Mouse (Mus musculus) embryo, embryonic 10.5 days (tissue): Measurements from ENCODE around the gene Rnf5.

Experiments
- DNase-seq: peaks from one replicate; pipeline ENCODE4 v3.0.0-alpha.2; 2015; ENCODE audit warnings: low spot score

Rnf5 gene

DNA sequence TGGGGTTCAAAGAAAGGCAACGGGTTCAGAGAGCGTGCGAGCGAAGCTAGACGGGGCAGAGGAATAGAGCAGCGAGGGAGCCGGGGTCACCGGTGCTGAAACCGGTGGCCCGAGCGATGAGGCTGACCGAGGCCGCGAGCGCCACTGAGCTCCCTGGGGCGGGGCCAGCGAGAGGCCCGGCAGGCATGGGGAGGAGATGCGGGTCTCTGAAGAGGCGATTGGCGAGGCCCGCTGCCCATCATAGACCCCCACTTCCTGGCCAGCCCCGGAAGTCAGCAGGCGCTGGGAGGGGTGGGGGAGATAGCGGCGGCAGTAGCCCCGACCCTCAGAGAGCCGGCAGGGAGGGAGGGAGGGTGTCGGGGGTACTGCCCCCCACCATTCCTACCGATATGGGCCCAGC, 2.1 kb upstream of the Rnf5 start:
- peak; percentile 96 for DNase-seq

DNA sequence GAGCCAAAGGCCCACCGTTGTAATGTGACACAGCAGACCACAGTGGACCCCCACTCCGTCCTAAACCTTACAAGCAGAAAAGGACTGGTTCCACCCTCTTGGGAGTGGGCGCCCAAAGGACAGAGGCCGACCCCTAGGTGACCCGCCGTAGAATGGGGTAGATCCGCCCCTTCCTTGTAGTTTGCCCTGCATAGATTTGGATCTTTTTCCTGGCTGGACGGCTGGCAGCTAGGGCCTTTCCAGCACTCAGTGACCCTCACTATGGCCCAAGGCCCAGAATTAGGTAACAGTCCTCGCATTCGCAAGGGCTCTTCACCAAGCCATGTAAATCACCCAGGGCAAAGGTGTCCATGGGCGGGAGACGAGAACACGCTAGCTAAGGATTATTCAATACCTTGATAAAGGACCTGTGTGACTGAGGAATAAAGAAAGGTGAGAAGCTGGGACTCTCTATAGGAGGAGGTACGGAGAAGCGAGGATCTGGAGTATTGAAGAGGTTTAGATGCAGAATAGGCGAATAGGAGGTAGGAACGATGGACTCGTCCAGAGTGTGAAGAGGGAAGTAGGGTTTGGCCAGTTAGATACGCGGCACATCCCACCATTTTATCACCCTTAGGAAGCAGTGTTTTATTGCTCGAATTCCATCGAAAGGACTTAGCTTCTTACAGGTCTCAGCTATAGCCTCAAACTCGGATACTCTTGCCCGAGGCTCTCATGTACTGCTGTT, 1.2 kb upstream of the Rnf5 start:
- no peak for DNase-seq

DNA sequence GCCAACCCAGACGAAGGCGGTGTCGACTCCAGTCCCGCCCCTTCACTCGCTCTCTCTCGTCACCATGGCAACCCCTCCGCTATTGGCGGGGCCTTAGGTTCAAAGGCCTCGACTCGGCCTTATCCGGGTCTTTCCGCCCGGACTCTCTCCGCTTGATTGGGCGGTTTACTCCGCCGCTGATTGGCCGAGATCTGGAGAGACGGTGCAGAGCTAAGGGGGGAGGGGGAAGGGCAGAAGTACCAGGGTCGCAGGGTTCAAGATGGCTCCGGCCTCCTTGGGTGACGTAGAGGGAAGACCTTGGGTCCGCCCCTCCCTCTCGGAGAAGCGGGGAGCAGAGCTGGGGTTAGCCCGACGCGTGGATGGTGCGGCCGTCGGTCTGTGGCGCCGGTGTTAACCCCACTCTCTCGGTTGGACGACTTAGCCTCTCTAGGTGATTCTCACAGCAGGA, 595 bp upstream of the Rnf5 start, which contains the start of gene Agpat1:
TSS of gene Agpat1 (plus strand) at position 202 of the 448 bp plus-strand sequence.
- peak; percentile 100 for DNase-seq

DNA sequence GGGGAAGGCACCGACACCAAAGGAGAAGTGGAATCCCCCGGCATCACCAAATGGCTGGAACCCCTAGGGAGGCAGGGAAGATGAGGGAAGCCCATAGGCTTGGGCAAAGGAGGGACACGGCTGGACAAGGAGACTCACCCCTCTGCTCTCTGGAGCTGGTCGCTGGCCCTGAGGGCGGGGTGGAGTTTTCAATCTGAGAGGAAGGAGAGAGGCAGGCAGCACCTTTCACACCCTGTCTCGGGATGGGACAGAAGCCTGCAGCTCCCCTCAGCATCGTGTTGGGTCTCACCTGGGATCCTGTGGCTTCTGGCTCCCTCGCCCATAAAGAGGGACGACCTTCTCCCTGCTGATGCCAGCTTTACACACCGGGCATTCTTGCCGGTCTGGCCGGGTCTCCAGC, 1.7 kb downstream of the Rnf5 start:
- DNase-seq, result no peak

DNA sequence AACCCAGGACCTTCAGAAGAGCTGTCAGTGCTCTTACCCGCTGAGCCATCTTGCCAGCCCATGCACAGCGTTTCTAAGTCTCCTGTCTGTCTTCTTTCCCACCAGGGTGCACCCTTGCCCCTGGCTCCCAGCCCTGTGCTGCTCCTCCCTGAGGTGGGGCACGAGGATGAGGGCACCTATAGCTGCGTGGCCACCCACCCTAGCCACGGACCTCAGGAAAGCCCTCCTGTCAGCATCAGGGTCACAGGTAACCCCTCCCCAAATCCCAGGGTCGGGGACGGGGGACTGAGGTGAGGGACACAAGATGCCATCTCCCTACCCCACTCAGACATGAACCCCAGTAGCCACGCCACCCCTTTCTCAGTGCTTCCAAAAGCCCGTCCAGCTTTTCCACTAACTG, 3.6 kb downstream of the Rnf5 start:
- DNase-seq, result no peak

DNA sequence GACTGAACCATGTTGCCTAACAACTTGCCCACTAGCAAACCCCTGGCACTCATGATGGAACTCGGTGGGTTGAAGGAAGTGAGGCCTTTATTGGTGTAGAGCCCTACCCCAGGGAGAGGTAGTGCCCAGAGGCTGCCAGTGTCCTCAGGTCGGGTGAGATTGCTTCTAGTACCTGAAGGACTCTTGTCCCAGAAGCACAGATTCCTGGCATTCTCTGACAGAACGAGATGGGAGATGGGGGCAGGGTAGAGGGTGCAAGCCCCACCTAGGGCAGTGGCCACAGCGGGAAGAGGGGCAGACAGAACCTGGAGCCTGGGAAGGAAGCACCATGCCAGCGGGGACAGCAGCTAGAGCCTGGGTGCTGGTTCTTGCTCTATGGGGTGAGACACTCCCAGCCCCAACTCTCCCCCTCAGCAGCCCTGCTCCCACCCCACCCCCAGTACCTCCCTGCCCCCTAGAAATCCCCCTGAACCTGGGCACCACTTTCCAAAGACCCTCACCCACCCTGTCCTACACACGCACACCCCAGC, 5.9 kb downstream of the Rnf5 start, which contains the start of gene Ager:
TSS of gene Ager (plus strand) at position 297 of the 530 bp plus-strand sequence.
- no peak for DNase-seq

DNA sequence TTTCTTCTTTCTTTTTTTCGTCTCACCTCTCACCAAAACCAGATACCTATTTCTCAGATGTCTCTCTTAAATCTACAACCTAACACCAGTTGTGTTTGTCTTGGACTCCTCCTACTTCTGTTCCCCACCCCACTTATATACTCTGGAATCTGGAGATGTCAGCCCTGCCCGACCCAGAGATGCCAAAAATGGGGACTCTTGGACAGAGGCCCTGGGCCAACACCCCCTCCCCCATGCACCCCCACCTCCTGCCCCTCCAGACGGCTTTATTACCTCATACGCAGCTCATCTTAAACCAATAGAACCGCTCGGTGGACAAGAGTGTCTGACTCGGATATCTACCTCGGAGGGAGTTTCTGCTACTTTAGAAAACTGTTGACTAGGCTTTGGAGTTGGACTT, 7.4 kb downstream of the Rnf5 start:
- no peak for DNase-seq

DNA sequence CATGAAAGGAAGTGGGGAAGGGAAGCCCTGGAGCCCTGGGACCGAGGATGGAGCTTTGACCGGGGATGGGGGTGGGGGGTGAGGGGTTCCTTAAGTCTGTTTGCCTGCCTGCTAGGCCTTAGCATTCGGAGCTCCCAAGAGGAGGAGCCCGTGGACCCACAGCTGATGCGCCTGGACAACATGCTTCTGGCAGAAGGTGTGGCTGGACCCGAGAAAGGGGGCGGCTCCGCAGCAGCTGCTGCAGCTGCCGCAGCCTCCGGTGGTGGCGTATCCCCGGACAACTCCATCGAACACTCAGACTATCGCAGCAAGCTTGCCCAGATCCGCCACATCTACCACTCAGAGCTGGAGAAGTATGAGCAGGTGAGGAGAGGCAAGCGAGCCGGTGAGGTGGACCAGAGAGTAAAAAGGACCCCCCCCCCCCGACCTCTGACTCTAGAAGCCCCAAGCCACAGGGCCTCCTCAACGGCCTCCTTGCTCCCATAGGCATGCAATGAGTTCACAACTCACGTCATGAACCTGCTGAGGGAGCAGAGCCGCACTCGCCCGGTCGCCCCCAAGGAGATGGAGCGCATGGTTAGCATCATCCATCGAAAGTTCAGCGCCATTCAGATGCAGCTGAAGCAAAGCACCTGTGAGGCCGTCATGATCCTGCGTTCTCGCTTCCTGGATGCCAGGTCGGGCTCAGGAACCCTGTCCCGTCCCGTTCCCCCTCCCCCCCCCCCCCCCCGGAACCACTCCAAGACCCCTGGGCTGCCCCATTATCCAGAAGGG, 9.6 kb downstream of the Rnf5 start:
- peak; percentile 43 for DNase-seq

DNA sequence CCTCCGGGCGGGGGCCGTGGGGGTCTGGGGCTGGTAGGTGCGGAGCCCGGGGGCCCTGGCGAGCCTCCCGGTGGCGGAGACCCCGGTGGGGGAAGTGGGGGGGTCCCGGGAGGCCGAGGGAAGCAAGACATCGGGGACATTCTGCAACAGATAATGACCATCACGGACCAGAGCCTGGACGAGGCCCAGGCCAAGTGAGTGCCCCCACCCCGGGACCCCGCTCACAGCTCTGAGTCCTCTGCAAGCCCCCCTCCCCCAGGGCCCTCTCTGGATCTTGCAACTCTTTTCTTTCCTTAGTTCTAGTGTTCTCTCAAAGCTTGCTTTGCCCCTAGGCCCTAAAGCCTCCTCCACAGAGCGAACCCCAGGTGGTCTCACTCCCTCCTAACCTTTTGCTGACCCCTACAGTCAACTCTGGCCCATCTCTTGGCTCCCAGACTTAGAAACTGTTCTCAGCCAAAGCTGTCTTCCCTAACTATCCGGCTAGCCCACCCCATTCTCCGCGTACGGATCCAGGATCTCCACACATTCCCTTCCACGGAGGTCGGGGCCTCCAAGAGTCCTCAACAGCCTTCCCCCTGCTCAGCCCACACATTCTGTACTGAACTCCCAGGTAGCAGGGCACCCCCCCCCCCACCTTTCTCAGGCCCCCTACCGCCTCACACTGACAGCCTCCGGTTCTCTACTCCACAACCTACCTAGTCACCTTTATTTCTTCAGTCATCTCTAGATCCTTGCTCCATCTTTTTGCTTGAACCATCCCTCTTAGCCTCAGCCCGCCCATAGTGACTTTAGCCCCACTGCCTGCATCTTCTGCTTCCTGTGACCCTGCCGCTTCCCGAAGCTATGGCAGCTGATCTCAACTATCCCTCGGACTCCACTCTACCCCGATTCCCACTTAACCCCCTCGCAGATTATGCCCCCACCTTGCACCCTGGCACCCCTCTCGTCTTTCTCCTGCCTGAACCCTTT, 10.6 kb downstream of the Rnf5 start:
- peak; percentile 74 for DNase-seq

DNA sequence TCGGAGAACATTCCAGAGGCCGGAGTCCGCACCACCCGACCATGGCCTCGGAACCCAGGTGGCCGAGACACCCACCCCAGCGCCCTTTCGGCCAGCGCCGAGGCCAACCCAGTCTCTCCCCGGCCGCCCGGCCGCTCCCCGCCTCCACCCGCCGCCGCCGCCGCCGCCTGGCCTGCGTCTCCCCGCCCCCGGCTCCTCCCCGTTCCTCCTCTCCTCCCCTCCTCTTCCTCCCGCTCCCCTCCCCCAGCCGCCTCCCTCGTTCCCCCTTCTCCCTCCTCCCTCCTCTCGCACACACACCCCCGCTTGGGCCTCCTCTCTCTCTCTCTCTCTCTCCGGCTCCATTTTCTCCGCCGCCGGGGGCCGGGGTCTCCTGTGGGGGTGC, 11.5 kb downstream of the Rnf5 start:
- peak; percentile 94 for DNase-seq

DNA sequence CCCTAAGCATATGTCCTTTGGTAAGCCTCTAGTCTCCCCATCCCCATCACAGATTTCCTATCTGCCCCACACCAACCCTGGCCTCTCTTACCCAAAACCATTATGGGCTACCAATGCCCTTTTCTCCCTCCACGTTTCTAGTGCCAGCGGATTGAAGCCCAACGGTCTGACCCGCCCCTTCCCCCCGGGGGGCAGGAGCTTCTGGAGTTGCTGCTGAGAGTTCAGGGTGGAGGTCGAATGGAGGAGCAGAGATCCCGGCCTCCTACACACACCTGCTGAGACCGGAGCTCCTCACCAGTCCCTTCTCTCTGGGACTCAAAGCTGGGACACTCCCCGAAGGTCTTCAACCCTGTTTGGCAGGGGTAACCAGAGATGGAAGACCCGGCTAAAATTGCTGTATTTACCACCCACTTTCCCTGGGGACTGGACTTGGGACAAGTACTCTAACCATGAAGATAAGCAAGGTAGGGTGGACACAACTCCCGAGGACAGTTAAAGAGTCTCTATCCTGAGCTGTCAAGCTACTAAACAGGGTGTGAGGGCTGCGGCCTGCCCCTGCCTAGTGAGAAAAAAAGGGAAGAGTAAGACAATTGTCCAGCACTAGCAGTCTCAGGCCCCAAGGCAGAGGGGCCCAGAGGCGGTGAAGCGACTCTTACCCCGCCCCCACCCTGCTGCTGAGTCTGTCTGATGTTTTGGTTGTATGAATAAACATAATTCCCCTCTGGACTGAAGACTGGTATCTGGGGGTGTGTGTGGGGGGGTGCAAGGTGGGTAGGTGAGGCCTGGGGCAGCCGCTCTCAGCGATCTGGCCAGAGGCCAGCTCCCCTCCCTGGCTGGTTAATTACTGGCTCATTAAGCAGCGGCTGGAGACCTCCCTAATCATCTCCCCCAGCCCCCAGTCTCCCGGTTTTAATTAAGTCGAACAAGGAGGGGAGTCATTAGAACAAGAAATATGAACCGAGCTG, 12.2 kb downstream of the Rnf5 start, which contains the start of gene Pbx2:
TSS of gene Pbx2 (plus strand) at position 238 of the 965 bp plus-strand sequence.
- DNase-seq, result peak; percentile 81

DNA sequence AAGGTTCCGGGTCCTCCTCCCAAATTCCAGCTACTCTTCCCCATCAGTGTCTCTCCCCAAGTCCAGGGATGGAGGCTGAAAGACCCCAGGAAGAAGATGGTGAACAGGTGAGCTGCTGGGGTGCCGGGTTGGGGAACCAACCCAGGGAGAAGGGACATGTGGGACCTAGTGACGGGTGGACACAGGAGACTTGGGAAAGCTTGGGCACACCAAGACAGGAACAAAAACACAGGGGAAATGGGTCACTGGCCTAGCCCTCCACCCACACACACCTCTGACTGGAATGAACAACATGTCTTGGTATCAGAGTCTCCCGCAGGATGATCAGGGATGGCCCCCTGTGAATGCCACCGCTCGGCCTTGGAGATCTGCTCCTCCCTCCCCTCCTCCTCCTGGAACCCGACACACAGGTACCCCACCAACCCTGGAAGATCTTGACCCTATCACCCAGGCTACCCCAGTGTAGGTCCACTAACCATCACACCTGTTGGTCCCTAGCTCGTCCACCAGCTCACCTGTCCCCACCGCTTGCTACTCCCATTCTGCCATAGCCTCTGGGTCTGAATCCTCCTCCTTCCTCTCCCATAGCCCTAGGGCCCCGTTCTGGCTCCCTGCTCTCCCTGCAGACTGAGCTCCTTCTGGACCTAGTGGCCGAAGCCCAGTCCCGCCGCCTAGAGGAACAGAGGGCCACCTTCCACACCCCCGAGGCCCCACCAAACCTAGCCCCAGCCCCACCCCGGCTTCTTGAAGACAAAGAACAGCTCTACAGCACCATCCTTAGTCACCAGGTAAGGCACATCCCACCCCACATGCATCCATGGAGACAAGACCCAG, 13.1 kb downstream of the Rnf5 start:
- no peak for DNase-seq

DNA sequence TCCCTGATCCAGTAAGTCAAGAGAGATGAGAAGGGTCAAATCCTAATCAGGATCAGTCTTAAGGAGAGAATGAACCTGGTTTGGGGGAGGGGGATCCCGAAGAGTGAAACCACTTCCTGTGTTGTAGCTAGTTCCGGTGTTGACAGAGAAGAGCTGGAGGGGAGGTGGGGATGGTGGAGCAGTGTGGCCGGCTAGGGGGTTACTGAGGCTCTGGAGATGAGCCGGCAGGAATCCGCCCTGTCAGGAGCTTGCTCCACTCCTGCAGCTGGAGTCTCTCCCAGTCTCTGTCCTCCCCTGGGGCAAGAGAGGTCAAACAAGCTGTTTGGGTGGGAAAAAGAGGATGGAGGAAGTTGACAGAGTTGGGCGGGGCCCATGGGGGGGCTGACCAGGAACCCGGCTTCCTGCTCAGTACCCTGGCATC, 13.8 kb downstream of the Rnf5 start, which contains the start of gene Gpsm3:
TSS of gene Gpsm3 (plus strand) at position 126 of the 421 bp plus-strand sequence.
- DNase-seq, result peak; percentile 52

DNA sequence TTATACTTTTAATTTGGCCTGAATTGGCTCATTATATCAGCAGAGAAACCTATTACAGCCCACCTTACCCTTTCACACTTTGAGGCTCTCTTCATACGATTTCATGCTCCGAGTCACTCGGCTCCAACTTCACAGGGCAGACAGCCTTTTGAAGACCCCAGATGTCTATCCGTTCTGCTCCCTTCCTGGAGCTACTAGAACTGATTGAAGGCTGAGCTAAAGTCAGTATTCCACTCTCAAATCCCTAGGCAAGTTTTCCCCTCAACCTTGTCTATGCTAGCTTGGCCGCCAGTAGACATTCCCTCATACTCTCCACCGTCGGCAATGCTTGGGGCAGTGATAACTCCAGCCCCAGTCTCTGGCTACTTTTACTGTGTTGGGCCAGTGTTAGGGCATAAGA, 14.3 kb downstream of the Rnf5 start:
- no peak for DNase-seq

DNA sequence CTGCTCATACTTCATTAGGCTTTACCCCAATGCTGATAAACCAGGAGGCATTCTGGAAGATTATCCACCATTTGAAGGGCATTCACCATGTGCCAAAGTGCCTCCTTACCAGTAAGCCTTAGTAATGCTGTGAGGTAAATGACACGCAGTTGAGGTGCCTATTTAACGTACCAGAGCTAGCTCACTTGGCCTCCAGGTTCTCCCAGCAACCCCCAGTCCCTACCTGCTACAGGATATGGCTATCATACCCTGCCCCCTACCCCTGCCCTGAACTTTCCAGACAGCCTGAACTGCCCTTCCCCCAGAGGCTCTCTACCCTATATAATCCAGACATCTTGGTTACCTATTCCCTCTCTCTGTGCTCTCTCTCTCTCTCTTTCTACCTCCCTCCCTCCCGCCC, 14.7 kb downstream of the Rnf5 start:
- DNase-seq, result no peak

DNA sequence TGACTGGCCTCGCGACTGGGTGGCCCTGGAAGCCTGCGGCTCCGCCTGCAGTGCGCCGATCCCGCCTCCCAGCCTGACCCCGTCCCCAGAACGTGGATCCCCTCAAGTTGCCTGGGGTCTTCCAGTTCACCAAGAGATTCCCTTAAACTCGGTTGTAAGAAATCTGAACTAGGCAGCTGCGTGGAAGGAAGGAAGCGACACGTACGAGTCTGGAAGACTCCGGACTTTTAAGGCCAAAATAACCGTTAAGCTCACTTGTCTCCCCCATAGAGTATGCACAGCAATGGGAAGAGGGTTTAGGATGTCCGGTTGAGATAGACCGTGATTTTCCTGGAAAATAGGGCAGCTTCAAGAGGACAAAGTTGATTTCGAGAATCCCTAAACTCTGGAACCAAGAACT, 15.7 kb downstream of the Rnf5 start:
- DNase-seq, result no peak

DNA sequence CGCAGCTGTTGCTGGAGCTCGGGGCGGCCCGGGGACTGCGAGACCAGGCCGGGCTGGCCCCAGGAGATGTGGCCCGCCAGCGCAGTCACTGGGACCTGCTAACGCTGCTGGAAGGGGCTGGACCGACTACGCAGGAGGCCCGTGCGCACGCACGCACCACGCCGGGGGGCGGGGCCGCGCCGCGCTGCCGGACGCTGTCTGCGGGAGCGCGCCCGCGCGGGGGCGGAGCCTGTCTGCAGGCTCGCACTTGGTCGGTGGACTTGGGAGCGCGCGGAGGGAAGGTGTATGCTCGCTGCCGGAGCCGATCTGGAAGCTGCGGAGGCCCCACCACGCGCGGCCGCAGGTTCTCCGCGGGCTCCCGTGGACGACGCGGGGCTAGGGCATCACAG, 16.1 kb downstream of the Rnf5 start:
- peak; percentile 94 for DNase-seq

DNA sequence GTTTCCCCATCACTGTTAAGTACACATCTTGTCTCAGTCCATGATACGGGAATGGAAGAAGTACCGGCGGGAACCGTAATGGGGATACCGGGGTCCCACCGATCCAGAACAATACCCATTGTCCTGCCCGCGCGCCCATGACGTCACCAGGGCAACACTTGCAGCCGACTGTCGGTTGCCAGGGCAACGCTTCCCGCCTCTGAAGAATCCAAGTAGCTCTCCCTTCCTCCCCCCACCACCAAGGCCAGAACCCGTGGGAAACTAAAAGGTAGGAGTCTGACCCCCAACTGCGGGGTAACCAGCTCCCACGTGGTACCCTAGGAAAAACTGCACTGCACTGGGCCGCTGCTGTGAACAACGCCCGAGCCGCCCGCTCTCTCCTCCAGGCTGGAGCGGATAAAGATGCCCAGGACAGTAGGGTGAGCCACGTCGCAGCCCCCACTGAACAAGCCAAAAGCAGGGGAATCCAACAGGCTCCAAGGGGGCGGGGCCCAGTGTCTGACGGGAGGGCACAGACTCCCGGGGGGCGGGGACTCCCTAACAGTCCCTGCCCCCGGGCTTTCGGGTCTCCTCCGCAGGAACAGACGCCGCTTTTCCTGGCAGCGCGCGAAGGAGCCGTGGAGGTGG, 16.6 kb downstream of the Rnf5 start:
- peak; percentile 96 for DNase-seq
